Mouse (Mus musculus): ENCODE data around the gene Rpl36-ps4. TPM values are rescaled to one million over a fixed set of nuclear protein-coding genes. Genes with fewer than 3 reads are reported as not detected.
A peak's percentile ranks its signal among the peaks of the same experiment; 100 is the strongest.
"Not testable (repeated sequence)": the region's sequence is repeated elsewhere in the genome, so short reads cannot be mapped to it uniquely, and the experiment has no call there.

Rpl36-ps4 gene
- total RNA-seq, 2 experiments from 2014 or later, result not detected

- Histone ChIP-seq H3K27ac (no peak overlapping the region), H3K4me3 (no peak overlapping the region)
- DNase-seq, result no peak
- intact Hi-C loops (cut with DNase I), result no loop called here
- peak; percentile 26 for TF ChIP-seq CTCF (IDR thresholded peaks at IDR 0.05)
Measured at GRCm38 (mm10) chr17:87958283-87958682, 37.5 kb downstream of the Rpl36-ps4 start.

- intact Hi-C loops (cut with DNase I); H3K27ac ChIP-seq; H3K4me3 ChIP-seq; DNase-seq: not testable (repeated sequence)
Measured at GRCm38 (mm10) chr17:87959406-87959805, 38.6 kb downstream of the Rpl36-ps4 start.

- intact Hi-C loops (cut with DNase I); H3K27ac ChIP-seq; DNase-seq; H3K4me3 ChIP-seq: not testable (repeated sequence)
Measured at GRCm38 (mm10) chr17:87959931-87960330, 39.2 kb downstream of the Rpl36-ps4 start.

- intact Hi-C loops (cut with DNase I), result no loop called here
Measured at GRCm38 (mm10) chr17:87963081-87964075, 42.6 kb downstream of the Rpl36-ps4 start.

GRCm38 (mm10) chr17:87968483-87968926 lies 47.7 kb downstream of the Rpl36-ps4 start:
- DNase-seq, result not testable (repeated sequence)

More at GRCm38 (mm10) chr17:87963081-87964075, 42.6 kb downstream of the Rpl36-ps4 start:
- DNase-seq, result no peak
- no peak overlapping the region for H3K4me3 ChIP-seq
- H3K27ac ChIP-seq, result no peak overlapping the region
- no peak for TF ChIP-seq CTCF (IDR thresholded peaks at IDR 0.05)

More at GRCm38 (mm10) chr17:87968483-87968926, 47.7 kb downstream of the Rpl36-ps4 start:
- intact Hi-C loops (cut with DNase I); H3K4me3 ChIP-seq; H3K27ac ChIP-seq: not testable (repeated sequence)

Other genes starting within 250 kb of the Rpl36-ps4 start
- 10 to 100 TPM in 1 of 2 experiments, 1 to 10 TPM in 1; 9.0 to 11.5 TPM for gene Msh2, start 248.6 kb upstream of the Rpl36-ps4 start, total RNA-seq (2021)
- gene Kcnk12, start 123.0 kb upstream of the Rpl36-ps4 start, total RNA-seq (2021), result not detected
- gene Msh6, start 54.1 kb downstream of the Rpl36-ps4 start, total RNA-seq (2021), result 1 to 10 TPM; 4.0 to 4.9 TPM
- 10 to 100 TPM; 33.2 to 38.8 TPM for gene Fbxo11, start 144.3 kb downstream of the Rpl36-ps4 start, total RNA-seq (2021)

All from gastrocnemius, adult 2 months (tissue).